Mouse (Mus musculus): ENCODE results near the gene Supt4a. TPM values are rescaled to one million over a fixed set of nuclear protein-coding genes. Genes with fewer than 3 reads are reported as not detected.
A peak's percentile ranks its signal among the peaks of the same experiment; 100 is the strongest.

Gene Supt4a
- polyA plus RNA-seq, 1 experiment from 2014 or later = 166 TPM

GRCm38 (mm10) chr11:87720324-87720723, 17.0 kb upstream of the Supt4a start:
- WGBS = 51% methylated on average over 9 of the region's 9 CpGs
- H3K27me3 ChIP-seq (replicated peaks; ENCODE audit: insufficient read depth, low read length) = no peaks in the 10 kb centered on the region
- H3K4me3 ChIP-seq (ENCODE audit: low read depth, low read length) = no peak overlapping the region
- DNase-seq (ENCODE audit: low spot score) = no peak
- no peaks in the 10 kb centered on the region for H3K9me3 ChIP-seq (ENCODE audit: low read length)
- no peak overlapping the region for H3K9ac ChIP-seq (replicated peaks; ENCODE audit: low read depth)
- H3K4me2 ChIP-seq (replicated peaks; ENCODE audit: low read depth, low read length) = no peak overlapping the region
- no peaks in the 10 kb centered on the region for H3K36me3 ChIP-seq (ENCODE audit: insufficient read depth, low read length)
- no peaks in the 10 kb centered on the region for H3K4me1 ChIP-seq (ENCODE audit: insufficient read depth, low read depth, low read length)
- ATAC-seq = no peak
- TF ChIP-seq EP300 (IDR thresholded peaks at IDR 0.05) = no peak
- peak; percentile 40 for TF ChIP-seq CTCF (IDR thresholded peaks at IDR 0.05)
- H3K27ac ChIP-seq (ENCODE audit: low read length) = no peak overlapping the region

GRCm38 (mm10) chr11:87720839-87721238, 16.5 kb upstream of the Supt4a start:
- 50% methylated on average over 9 of the region's 9 CpGs for WGBS
- no peak overlapping the region for H3K4me2 ChIP-seq (replicated peaks; ENCODE audit: low read depth, low read length)

DNA sequence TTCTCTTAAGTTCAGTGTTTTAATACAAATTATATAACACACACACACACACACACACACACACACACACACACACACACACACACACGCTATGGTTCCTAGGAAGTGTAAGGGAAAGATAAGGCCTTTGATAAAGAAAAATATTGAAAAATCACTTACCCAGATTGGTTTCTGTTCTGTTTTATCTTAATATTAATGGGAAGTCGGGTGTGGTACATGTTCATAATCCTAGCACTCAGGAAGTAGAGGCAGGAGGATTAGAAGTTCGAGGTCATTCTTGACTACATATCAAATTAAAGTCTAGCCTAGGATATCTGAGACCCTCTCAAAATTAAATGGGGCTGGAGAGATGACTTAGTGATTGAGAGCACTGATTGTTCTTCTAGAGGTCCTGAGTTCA, 15.2 kb upstream of the Supt4a start:
- Histone ChIP-seq H3K4me3 (ENCODE audit: low read depth, low read length) (no peak overlapping the region), H3K9me3 (ENCODE audit: low read length) (no peaks in the 10 kb centered on the region), H3K27me3 (replicated peaks; ENCODE audit: insufficient read depth, low read length) (no peaks in the 10 kb centered on the region), H3K4me1 (ENCODE audit: insufficient read depth, low read depth, low read length) (no peaks in the 10 kb centered on the region), H3K4me2 (replicated peaks; ENCODE audit: low read depth, low read length) (no peak overlapping the region), H3K9ac (replicated peaks; ENCODE audit: low read depth) (no peak overlapping the region), H3K36me3 (ENCODE audit: insufficient read depth, low read length) (no peaks in the 10 kb centered on the region), H3K27ac (ENCODE audit: low read length) (no peak overlapping the region)
- TF ChIP-seq EP300 (IDR thresholded peaks at IDR 0.05) (no peak), CTCF (IDR thresholded peaks at IDR 0.05) (no peak)
- DNase-seq (ENCODE audit: low spot score) (no peak), ATAC-seq (no peak)
- WGBS = 73% methylated on average over 3 of the region's 3 CpGs

More at GRCm38 (mm10) chr11:87720839-87721238, 16.5 kb upstream of the Supt4a start:
- H3K36me3 ChIP-seq (ENCODE audit: insufficient read depth, low read length) = no peaks in the 10 kb centered on the region
- no peaks in the 10 kb centered on the region for H3K27me3 ChIP-seq (replicated peaks; ENCODE audit: insufficient read depth, low read length)
- H3K9ac ChIP-seq (replicated peaks; ENCODE audit: low read depth) = no peak overlapping the region
- no peaks in the 10 kb centered on the region for H3K9me3 ChIP-seq (ENCODE audit: low read length)
- no peak for ATAC-seq
- no peak overlapping the region for H3K27ac ChIP-seq (ENCODE audit: low read length)
- DNase-seq (ENCODE audit: low spot score) = no peak
- H3K4me3 ChIP-seq (ENCODE audit: low read depth, low read length) = no peak overlapping the region
- H3K4me1 ChIP-seq (ENCODE audit: insufficient read depth, low read depth, low read length) = no peaks in the 10 kb centered on the region
- TF ChIP-seq CTCF (IDR thresholded peaks at IDR 0.05) = no peak
- TF ChIP-seq EP300 (IDR thresholded peaks at IDR 0.05) = no peak

DNA sequence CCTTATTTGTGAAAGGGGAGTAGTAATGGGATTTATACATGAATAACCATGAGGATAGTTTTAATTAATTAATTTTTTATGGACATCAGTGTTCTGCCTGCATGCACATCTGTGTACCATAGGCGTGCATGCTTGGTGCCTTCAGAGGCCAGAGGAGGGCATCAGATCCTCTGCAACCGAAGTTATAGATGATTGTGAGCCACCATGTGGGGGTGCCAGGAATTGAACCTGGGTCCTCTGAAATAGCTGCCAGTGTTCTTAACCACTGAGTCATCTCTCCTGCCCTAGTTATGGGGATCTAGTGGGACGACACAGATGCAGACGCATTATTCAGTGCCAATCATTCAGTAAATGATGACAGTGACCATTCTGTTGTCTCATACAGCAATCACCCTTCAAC, 14.5 kb upstream of the Supt4a start:
- TF ChIP-seq CTCF (IDR thresholded peaks at IDR 0.05) = no peak
- TF ChIP-seq EP300 (IDR thresholded peaks at IDR 0.05) = no peak
- Histone ChIP-seq H3K36me3 (ENCODE audit: insufficient read depth, low read length) (no peaks in the 10 kb centered on the region), H3K4me1 (ENCODE audit: insufficient read depth, low read depth, low read length) (no peaks in the 10 kb centered on the region), H3K4me2 (replicated peaks; ENCODE audit: low read depth, low read length) (no peak overlapping the region), H3K9ac (replicated peaks; ENCODE audit: low read depth) (no peak overlapping the region), H3K4me3 (ENCODE audit: low read depth, low read length) (no peak overlapping the region), H3K27ac (ENCODE audit: low read length) (no peak overlapping the region), H3K9me3 (ENCODE audit: low read length) (no peaks in the 10 kb centered on the region), H3K27me3 (replicated peaks; ENCODE audit: insufficient read depth, low read length) (no peaks in the 10 kb centered on the region)
- ATAC-seq (no peak), DNase-seq (ENCODE audit: low spot score) (no peak)
- 80% methylated on average over 4 of the region's 4 CpGs for WGBS

DNA sequence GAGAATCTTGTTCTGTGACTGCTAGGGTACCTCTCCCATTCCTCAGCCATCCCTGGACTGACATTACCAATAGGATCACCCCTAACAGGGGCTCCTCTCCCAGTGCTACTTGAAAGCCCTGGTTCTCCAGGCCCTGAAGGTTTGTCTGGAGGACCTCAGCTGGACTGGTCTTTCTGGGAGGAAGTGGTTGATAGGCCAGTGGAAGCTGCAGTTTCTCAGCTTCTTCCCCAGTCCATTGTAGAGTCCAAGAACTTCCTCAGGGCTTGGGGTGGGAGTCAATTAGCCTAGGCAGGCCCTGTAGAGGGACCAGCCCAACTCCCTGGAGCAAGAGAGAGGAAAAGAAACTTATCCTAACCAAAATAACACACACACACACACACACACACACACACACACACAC, 11.8 kb upstream of the Supt4a start:
- no peaks in the 10 kb centered on the region for H3K36me3 ChIP-seq (ENCODE audit: insufficient read depth, low read length)
- H3K4me2 ChIP-seq (replicated peaks; ENCODE audit: low read depth, low read length) = no peak overlapping the region
- no peak overlapping the region for H3K4me3 ChIP-seq (ENCODE audit: low read depth, low read length)
- TF ChIP-seq EP300 (IDR thresholded peaks at IDR 0.05) (no peak), CTCF (IDR thresholded peaks at IDR 0.05) (no peak)
- H3K9ac ChIP-seq (replicated peaks; ENCODE audit: low read depth) = no peak overlapping the region
- H3K27me3 ChIP-seq (replicated peaks; ENCODE audit: insufficient read depth, low read length) = no peaks in the 10 kb centered on the region
- ATAC-seq (no peak), DNase-seq (ENCODE audit: low spot score) (no peak)
- H3K4me1 ChIP-seq (ENCODE audit: insufficient read depth, low read depth, low read length) = no peaks in the 10 kb centered on the region
- no peaks in the 10 kb centered on the region for H3K9me3 ChIP-seq (ENCODE audit: low read length)
- H3K27ac ChIP-seq (ENCODE audit: low read length) = peak overlapping the region; percentile 40

- DNase-seq (ENCODE audit: low spot score) (peak; percentile 53), ATAC-seq (peak; percentile 73)
- Histone ChIP-seq H3K9ac (replicated peaks; ENCODE audit: low read depth) (no peak overlapping the region), H3K4me1 (ENCODE audit: insufficient read depth, low read depth, low read length) (no peaks in the 10 kb centered on the region), H3K4me3 (ENCODE audit: low read depth, low read length) (no peak overlapping the region), H3K27me3 (replicated peaks; ENCODE audit: insufficient read depth, low read length) (no peaks in the 10 kb centered on the region), H3K4me2 (replicated peaks; ENCODE audit: low read depth, low read length) (no peak overlapping the region), H3K36me3 (ENCODE audit: insufficient read depth, low read length) (no peaks in the 10 kb centered on the region), H3K9me3 (ENCODE audit: low read length) (no peaks in the 10 kb centered on the region), H3K27ac (ENCODE audit: low read length) (peak overlapping the region; percentile 40)
- TF ChIP-seq CTCF (IDR thresholded peaks at IDR 0.05) (no peak), EP300 (IDR thresholded peaks at IDR 0.05) (no peak)
- 12% methylated on average over 6 of the region's 6 CpGs for WGBS
These were observed 11.3 kb upstream of the Supt4a start for GRCm38 (mm10) chr11:87725964-87726562.

GRCm38 (mm10) chr11:87727021-87727420, 10.3 kb upstream of the Supt4a start:
- 59% methylated on average over 11 of the region's 11 CpGs for WGBS
- H3K27me3 ChIP-seq (replicated peaks; ENCODE audit: insufficient read depth, low read length) = no peaks in the 10 kb centered on the region
- H3K9ac ChIP-seq (replicated peaks; ENCODE audit: low read depth) = no peak overlapping the region
- no peaks in the 10 kb centered on the region for H3K4me1 ChIP-seq (ENCODE audit: insufficient read depth, low read depth, low read length)
- no peak overlapping the region for H3K4me2 ChIP-seq (replicated peaks; ENCODE audit: low read depth, low read length)
- no peaks in the 10 kb centered on the region for H3K36me3 ChIP-seq (ENCODE audit: insufficient read depth, low read length)
- H3K27ac ChIP-seq (ENCODE audit: low read length) = 0 out of 2 replicates have a peak overlapping the region, but pooled peaks have one; percentile 40
- H3K9me3 ChIP-seq (ENCODE audit: low read length) = no peaks in the 10 kb centered on the region
- DNase-seq (ENCODE audit: low spot score) (no peak), ATAC-seq (no peak)
- TF ChIP-seq EP300 (IDR thresholded peaks at IDR 0.05) (no peak), CTCF (IDR thresholded peaks at IDR 0.05) (no peak)
- H3K4me3 ChIP-seq (ENCODE audit: low read depth, low read length) = no peak overlapping the region
